ENCODE assay signal across 12 mouse cellular contexts in genomic region chr4:86911576-86912341, GRCm38 (mm10). TPM values are rescaled to one million over a fixed set of nuclear protein-coding genes. Genes with fewer than 3 reads are reported as not detected.
DNase-seq lines count a peak whose midpoint lies in the region; ATAC-seq and TF ChIP-seq lines count a peak whose summit lies in the region.
"Had no signal": no experiment of that assay in that cellular context is flagged by ENCODE, and none has a peak within 500 bp of the region (broad histone marks: within the 10 kb centered on the region; RNA-seq: fewer than 3 reads in every experiment).

No protein-coding gene starts in this region.

- no peaks in the 10 kb centered on the region for H3K36me3 ChIP-seq in kidney, embryonic 14.5 days (ENCODE audit: control insufficient read depth, insufficient read depth, low read length)
- no peaks in the 10 kb centered on the region for H3K36me3 ChIP-seq in ES-E14 (ENCODE audit: control insufficient read depth, insufficient read depth, low read length, poor library complexity, severe bottlenecking)
- no peaks in the 10 kb centered on the region for H3K36me3 ChIP-seq in embryonic facial prominence, embryonic 14.5 days (ENCODE audit: control insufficient read depth, insufficient read depth, low read length)
- no peaks in the 10 kb centered on the region for H3K36me3 ChIP-seq in limb, embryonic 14.5 days (ENCODE audit: control insufficient read depth, insufficient read depth, low read length)

- in situ Hi-C loops in ES-E14 (cut with MboI; ENCODE audit: low sequenced_read_pairs in 2 of 2, unreplicated experiment in 2 of 2), result no loop called here

- peak overlapping the region; percentile 32; the same call in 1 of the 2 replicates for H3K9ac ChIP-seq in kidney, embryonic 14.5 days (ENCODE audit: low read depth, low read length)
- peak overlapping the region; percentile 20; the same call in 1 of the 2 replicates for H3K9ac ChIP-seq in ES-E14 (ENCODE audit: insufficient read depth, low read depth, low read length, poor library complexity, severe bottlenecking)
- no peak overlapping the region for H3K9ac ChIP-seq in embryonic facial prominence, embryonic 14.5 days (ENCODE audit: low read depth, low read length)
- peak overlapping the region; percentile 21; the same call in 1 of the 2 replicates for H3K9ac ChIP-seq in limb, embryonic 14.5 days (ENCODE audit: low read depth, low read length, severe bottlenecking)

- H3K4me2 ChIP-seq in kidney, embryonic 14.5 days (replicated peaks; ENCODE audit: low read depth, low read length), result peak overlapping the region; percentile 27; the same call in 1 of the 2 replicates
- peak overlapping the region; percentile 33 for H3K4me2 ChIP-seq in embryonic facial prominence, embryonic 14.5 days (ENCODE audit: low read depth, low read length)
- H3K4me2 ChIP-seq in limb, embryonic 14.5 days (replicated peaks; ENCODE audit: low read depth, low read length, severe bottlenecking), result peak overlapping the region; percentile 31

- H3K4me3 ChIP-seq in kidney, embryonic 14.5 days (ENCODE audit: low read length), result no peak overlapping the region
- H3K4me3 ChIP-seq in ES-E14 (ENCODE audit: insufficient read depth in 1 of 2, low read depth in 1 of 2, low read length in 2 of 2, poor library complexity in 1 of 2, severe bottlenecking in 1 of 2), result peak overlapping the region; percentile 22 to 43; a peak in 2 of 4 replicates
- H3K4me3 ChIP-seq in embryonic facial prominence, embryonic 14.5 days (ENCODE audit: low read depth, low read length), result no peak overlapping the region
- H3K4me3 ChIP-seq in limb, embryonic 14.5 days (replicated peaks; ENCODE audit: low read length), result no peak overlapping the region
- H3K4me3 ChIP-seq: myocyte had no signal

- H3K27me3 ChIP-seq in kidney, embryonic 14.5 days (ENCODE audit: control insufficient read depth, insufficient read depth, low read length), result no peaks in the 10 kb centered on the region
- no peaks in the 10 kb centered on the region for H3K27me3 ChIP-seq in embryonic facial prominence, embryonic 14.5 days (replicated peaks; ENCODE audit: control insufficient read depth, insufficient read depth, low read length)
- H3K27me3 ChIP-seq in limb, embryonic 14.5 days (ENCODE audit: control insufficient read depth, insufficient read depth, low read length), result no peaks in the 10 kb centered on the region
- H3K27me3 ChIP-seq: Patski had no signal

- intact Hi-C loops in left cerebral cortex, postnatal 14 days (cut with DNase I), result no loop called here

- H3K4me1 ChIP-seq in kidney, embryonic 14.5 days (ENCODE audit: control insufficient read depth, insufficient read depth, low read length), result peaks cover 7% of the 10 kb centered on the region
- H3K4me1 ChIP-seq in ES-E14 (ENCODE audit: control insufficient read depth in 2 of 2, insufficient read depth in 2 of 2, low read length in 2 of 2, poor library complexity in 1 of 2), result peaks cover 0 to 11% of the 10 kb centered on the region in 2 experiments; a peak in 2 of 4 replicates
- peaks cover 6% of the 10 kb centered on the region for H3K4me1 ChIP-seq in embryonic facial prominence, embryonic 14.5 days (ENCODE audit: control insufficient read depth, insufficient read depth, low read length)
- peaks cover 6% of the 10 kb centered on the region for H3K4me1 ChIP-seq in limb, embryonic 14.5 days (ENCODE audit: control insufficient read depth, insufficient read depth, low read length)

- no peak for TF ChIP-seq POLR2A in limb, embryonic 14.5 days (IDR thresholded peaks at IDR 0.05; ENCODE audit: borderline replicate concordance, extremely low read depth, insufficient read depth, insufficient read length)

- no peaks in the 10 kb centered on the region for H3K9me3 ChIP-seq in kidney, embryonic 14.5 days (ENCODE audit: control insufficient read depth, low read length)
- no peaks in the 10 kb centered on the region for H3K9me3 ChIP-seq in ES-E14 (ENCODE audit: control insufficient read depth, insufficient read depth, low read depth, low read length)
- no peaks in the 10 kb centered on the region for H3K9me3 ChIP-seq in embryonic facial prominence, embryonic 14.5 days (ENCODE audit: control insufficient read depth, low read length)
- no peaks in the 10 kb centered on the region for H3K9me3 ChIP-seq in limb, embryonic 14.5 days (ENCODE audit: control insufficient read depth, low read length)

- peak; percentile 71 for ATAC-seq in kidney, embryonic 14.5 days (ENCODE audit: low FRiP score, low TSS enrichment)
- peak; percentile 53; the same call in 1 of the 2 replicates for ATAC-seq in embryonic facial prominence, embryonic 14.5 days (ENCODE audit: low read depth)
- ATAC-seq in limb, embryonic 14.5 days (ENCODE audit: low FRiP score, low read depth), result no peak
- ATAC-seq: Patski had no signal

- no peak overlapping the region; the same call in 1 of the 2 replicates for H3K27ac ChIP-seq in kidney, embryonic 14.5 days (ENCODE audit: low read depth, low read length)
- H3K27ac ChIP-seq in ES-E14 (ENCODE audit: insufficient read depth, low read depth, low read length, poor library complexity, severe bottlenecking), result peak overlapping the region; percentile 73
- H3K27ac ChIP-seq in embryonic facial prominence, embryonic 14.5 days (replicated peaks; ENCODE audit: low read depth, low read length), result no peak overlapping the region; the same call in 1 of the 2 replicates
- H3K27ac ChIP-seq in limb, embryonic 14.5 days (replicated peaks; ENCODE audit: low read depth, low read length), result peak overlapping the region; percentile 14; the same call in 1 of the 2 replicates

- 14% methylated on average over 18 of the region's 18 CpGs for WGBS in kidney, embryonic 14.5 days
- 15% methylated on average over 18 of the region's 18 CpGs for WGBS in embryonic facial prominence, embryonic 14.5 days
- 12% methylated on average over 18 of the region's 18 CpGs for WGBS in limb, embryonic 14.5 days

- DNase-seq in kidney, adult 18-20 months, result no peak
- peak; percentile 84 for DNase-seq in ES-E14 (ENCODE audit: low read depth, low spot score)
- DNase-seq in embryonic facial prominence, embryonic 14.5 days (ENCODE audit: low spot score), result peak; percentile 59
- DNase-seq in limb, embryonic 14.5 days (ENCODE audit: low spot score), result peak; percentile 12
- no peak for DNase-seq in left cerebral cortex, postnatal 14 days (ENCODE audit: low spot score in 2 of 2)
- DNase-seq in adrenal gland, postnatal 4 days (ENCODE audit: low spot score in 2 of 2), result no peak
- no peak for DNase-seq in frontal cortex, postnatal 14 days (ENCODE audit: low spot score in 2 of 2)
- DNase-seq: cerebellum, postnatal 36 days; thymus, postnatal 4 days had no signal

TF ChIP-seq in ES-E14, 5 proteins besides CTCF, POLR2A, EP300 and RAD21:
- no peak for TF ChIP-seq CHD2 (IDR thresholded peaks at IDR 0.05; ENCODE audit: low read depth, low read length)
- no peak for TF ChIP-seq ZC3H11A (IDR thresholded peaks at IDR 0.05; ENCODE audit: borderline replicate concordance, low read depth, low read length)
- no peak for TF ChIP-seq MAFK (IDR thresholded peaks at IDR 0.05; ENCODE audit: insufficient read depth, low read depth, low read length)
- no peak for TF ChIP-seq ZNF384 (IDR thresholded peaks at IDR 0.05; ENCODE audit: low read depth, low read length)
- no peak for TF ChIP-seq HCFC1 (IDR thresholded peaks at IDR 0.05; ENCODE audit: borderline replicate concordance, insufficient read depth, low read length)

RNA-seq across cellular contexts. Expression of gene Acer2, which starts 37.6 kb away (rescaled TPM):
- polyA plus RNA-seq in kidney, embryonic 14.5 days (2014; fragmentation: Nextera tagmentation; extraction: Ambion mirVana), result 35.9 and 38.5 TPM in 2 replicates
- 7.2 and 8.3 TPM in 2 replicates for total RNA-seq in ES-E14 (2012; rRNA removed)
- polyA plus RNA-seq in embryonic facial prominence, embryonic 14.5 days (2014; fragmentation: Nextera tagmentation; extraction: Ambion mirVana), result 9.4 and 14.2 TPM in 2 replicates
- 8.3 and 8.6 TPM in 2 replicates for polyA plus RNA-seq in limb, embryonic 14.5 days (2012; rRNA removed)
- polyA plus RNA-seq in limb, embryonic 14.5 days (2014; fragmentation: Nextera tagmentation; extraction: Ambion mirVana), result 15.9 and 19.4 TPM in 2 replicates
- 1 to 10 TPM; 3.5 to 6.0 TPM for total RNA-seq in left cerebral cortex, postnatal 14 days (2021)
- total RNA-seq in adrenal gland, postnatal 4 days (2021), result 10 to 100 TPM; 26.1 to 30.8 TPM
- polyA plus RNA-seq: Patski had no signal

RNA-seq across cellular contexts. Expression of gene Rps6, which starts 54.5 kb away (rescaled TPM):
- 812 and 921 TPM in 2 replicates for polyA plus RNA-seq in kidney, embryonic 14.5 days (2014; fragmentation: Nextera tagmentation; extraction: Ambion mirVana)
- total RNA-seq in ES-E14 (2012; rRNA removed), result 2,193 and 2,264 TPM in 2 replicates
- polyA plus RNA-seq in embryonic facial prominence, embryonic 14.5 days (2014; fragmentation: Nextera tagmentation; extraction: Ambion mirVana), result 827 and 832 TPM in 2 replicates
- polyA plus RNA-seq in limb, embryonic 14.5 days (2012; rRNA removed), result 1,562 and 2,024 TPM in 2 replicates
- 903 and 916 TPM in 2 replicates for polyA plus RNA-seq in limb, embryonic 14.5 days (2014; fragmentation: Nextera tagmentation; extraction: Ambion mirVana)
- 100 to 1,000 TPM; 362 to 379 TPM for total RNA-seq in left cerebral cortex, postnatal 14 days (2021)
- total RNA-seq in adrenal gland, postnatal 4 days (2021), result 1,000 to 10,000 TPM; 1,162 to 1,195 TPM

Comparison
In these comparisons a context has a peak if more than half of its experiments do, and no peak if none do; other contexts are left out.
1. H3K27ac ChIP-seq: peak in ES-E14 (single experiment) and limb, embryonic 14.5 days (single experiment); none in kidney, embryonic 14.5 days (single experiment) and embryonic facial prominence, embryonic 14.5 days (single experiment).
2. H3K4me3 ChIP-seq: peak in ES-E14 (2 of 2); none in kidney, embryonic 14.5 days (single experiment), embryonic facial prominence, embryonic 14.5 days (single experiment) and limb, embryonic 14.5 days (single experiment).
3. DNase-seq: peak in ES-E14 (single experiment), embryonic facial prominence, embryonic 14.5 days (single experiment) and limb, embryonic 14.5 days (single experiment); none in kidney, adult 18-20 months (single experiment), left cerebral cortex, postnatal 14 days (0 of 2), adrenal gland, postnatal 4 days (0 of 2) and frontal cortex, postnatal 14 days (0 of 2).
4. Peak in every context shown above with its lines, with median percentiles within 50 percentile points of each other: H3K4me2 ChIP-seq.